Mouse (Mus musculus): ENCODE data around the gene Parp9. TPM values are rescaled to one million over a fixed set of nuclear protein-coding genes. Genes with fewer than 3 reads are reported as not detected.
"Not testable (repeated sequence)": the region's sequence is repeated elsewhere in the genome, so short reads cannot be mapped to it uniquely, and the experiment has no call there.

Gene Parp9
- total RNA-seq, 2 experiments from 2014 or later = 15.7 to 21.7 TPM

GRCm38 (mm10) chr16:35984471-35984870 is 46.2 kb downstream of the Parp9 start:
- no peak for ATAC-seq (replicated peaks; ENCODE audit: poor library complexity)

- no peak for ATAC-seq (replicated peaks; ENCODE audit: poor library complexity)
Observed at GRCm38 (mm10) chr16:35987930-35988329, 49.7 kb downstream of the Parp9 start.

- peak; percentile 55 for ATAC-seq (replicated peaks; ENCODE audit: poor library complexity)
Observed at GRCm38 (mm10) chr16:35992391-35992790, 54.1 kb downstream of the Parp9 start.

- no peak for ATAC-seq (replicated peaks; ENCODE audit: poor library complexity)
Observed at GRCm38 (mm10) chr16:35993316-35993715, 55.0 kb downstream of the Parp9 start.

- ATAC-seq (replicated peaks; ENCODE audit: poor library complexity) = not testable (repeated sequence)
Observed at GRCm38 (mm10) chr16:35998852-35999251, 60.6 kb downstream of the Parp9 start.

GRCm38 (mm10) chr16:36008396-36008795 is 70.1 kb downstream of the Parp9 start:
- peak; percentile 26; the same call in 1 of the 2 replicates for ATAC-seq (replicated peaks; ENCODE audit: poor library complexity)

GRCm38 (mm10) chr16:36016335-36016734 is 78.1 kb downstream of the Parp9 start:
- ATAC-seq (replicated peaks; ENCODE audit: poor library complexity) = no peak

Other genes with a start within 250 kb of the Parp9 start
- gene Dirc2, start 169.1 kb upstream of the Parp9 start, total RNA-seq (2015) = 24.3 and 25.5 TPM in 2 replicates
- 13.2 and 15.3 TPM in 2 replicates for gene Dirc2, start 169.1 kb upstream of the Parp9 start, total RNA-seq (2017)
- gene Hspbap1, start 168.1 kb upstream of the Parp9 start, total RNA-seq (2015) = 1.2 and 3.6 TPM in 2 replicates
- 3.8 and 4.1 TPM in 2 replicates for gene Hspbap1, start 168.1 kb upstream of the Parp9 start, total RNA-seq (2017)
- gene Parp14, start 66.9 kb upstream of the Parp9 start, total RNA-seq (2015) = 8.2 and 10.5 TPM in 2 replicates
- gene Parp14, start 66.9 kb upstream of the Parp9 start, total RNA-seq (2017) = 9.4 and 14.5 TPM in 2 replicates
- gene Dtx3l, start 681 bp downstream of the Parp9 start, total RNA-seq (2015) = 21.8 and 27.1 TPM in 2 replicates
- 38.2 and 40.0 TPM in 2 replicates for gene Dtx3l, start 681 bp downstream of the Parp9 start, total RNA-seq (2017)
- gene Kpna1, start 40.3 kb downstream of the Parp9 start, total RNA-seq (2015) = 48.2 and 52.7 TPM in 2 replicates
- gene Kpna1, start 40.3 kb downstream of the Parp9 start, total RNA-seq (2017) = 37.0 and 38.5 TPM in 2 replicates
- 5.8 and 8.6 TPM in 2 replicates for gene Wdr5b, start 102.7 kb downstream of the Parp9 start, total RNA-seq (2015)
- gene Wdr5b, start 102.7 kb downstream of the Parp9 start, total RNA-seq (2017) = 8.5 and 8.6 TPM in 2 replicates
- gene Fam162a, start 133.1 kb downstream of the Parp9 start, total RNA-seq (2015) = 128 and 151 TPM in 2 replicates
- gene Fam162a, start 133.1 kb downstream of the Parp9 start, total RNA-seq (2017) = 91.9 and 120 TPM in 2 replicates
- 70.0 and 90.8 TPM in 2 replicates for gene Ccdc58, start 133.2 kb downstream of the Parp9 start, total RNA-seq (2015)
- gene Ccdc58, start 133.2 kb downstream of the Parp9 start, total RNA-seq (2017) = 57.8 and 82.1 TPM in 2 replicates
- not detected in 2 replicates for gene Csta1, start 192.8 kb downstream of the Parp9 start, total RNA-seq (2015)
- gene Csta1, start 192.8 kb downstream of the Parp9 start, total RNA-seq (2017) = 0.42 TPM in 1 of 2 replicates, not detected in the other
- gene Stfa2l1, start 218.3 kb downstream of the Parp9 start, total RNA-seq (2015) = 9.0 and 9.8 TPM in 2 replicates
- gene Stfa2l1, start 218.3 kb downstream of the Parp9 start, total RNA-seq (2017) = 2.3 TPM in 1 of 2 replicates, not detected in the other
- 1.1 and 2.9 TPM in 2 replicates for gene Gm5483, start 245.7 kb downstream of the Parp9 start, total RNA-seq (2015)
- 4.8 and 6.0 TPM in 2 replicates for gene Gm5483, start 245.7 kb downstream of the Parp9 start, total RNA-seq (2017)